Mouse (Mus musculus): Measurements from ENCODE around the gene Igfbpl1.

Igfbpl1 gene

DNA sequence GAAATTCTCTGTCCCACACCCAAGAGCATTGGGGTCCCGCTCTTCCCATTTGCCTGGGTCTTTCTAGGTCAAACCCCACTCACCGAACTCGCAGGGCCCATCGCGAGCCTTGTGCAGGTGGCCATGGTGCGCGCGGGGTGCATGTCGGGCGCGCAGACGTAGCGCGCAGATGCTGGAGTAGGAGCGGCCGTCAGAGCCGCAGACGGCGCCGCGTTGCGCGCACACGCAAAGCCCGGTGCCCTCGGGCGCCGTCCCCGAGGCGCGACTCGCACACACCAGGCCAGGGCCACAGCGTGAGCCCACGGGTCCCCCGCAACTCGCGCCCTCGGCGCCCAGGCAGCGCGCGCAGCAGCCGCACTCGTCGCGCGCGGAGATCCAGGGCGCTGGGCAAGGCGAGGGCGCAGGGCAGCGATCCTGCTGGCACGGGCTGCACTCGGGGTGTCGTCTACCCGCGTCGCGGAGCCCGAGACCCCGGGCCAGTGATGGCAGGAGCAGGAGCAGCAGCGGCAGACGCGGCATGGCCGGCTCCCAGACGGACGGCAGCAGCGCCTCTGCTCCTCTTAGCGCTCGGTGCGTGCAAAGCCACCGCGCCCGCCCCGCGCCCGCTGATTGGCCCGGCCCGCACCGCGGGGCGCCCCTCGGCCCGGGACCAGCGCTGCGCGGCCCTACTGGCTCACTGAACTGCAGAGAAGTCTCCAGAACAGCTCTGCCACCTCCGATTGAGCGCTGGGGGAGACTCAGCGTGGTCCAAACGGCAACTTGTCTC lies at the start of gene Igfbpl1:
Igfbpl1 (minus strand) TSS at position 649 of the 766 bp plus-strand sequence.
- DNase-seq (ENCODE audit: low spot score in 2 of 2): no peak

DNA sequence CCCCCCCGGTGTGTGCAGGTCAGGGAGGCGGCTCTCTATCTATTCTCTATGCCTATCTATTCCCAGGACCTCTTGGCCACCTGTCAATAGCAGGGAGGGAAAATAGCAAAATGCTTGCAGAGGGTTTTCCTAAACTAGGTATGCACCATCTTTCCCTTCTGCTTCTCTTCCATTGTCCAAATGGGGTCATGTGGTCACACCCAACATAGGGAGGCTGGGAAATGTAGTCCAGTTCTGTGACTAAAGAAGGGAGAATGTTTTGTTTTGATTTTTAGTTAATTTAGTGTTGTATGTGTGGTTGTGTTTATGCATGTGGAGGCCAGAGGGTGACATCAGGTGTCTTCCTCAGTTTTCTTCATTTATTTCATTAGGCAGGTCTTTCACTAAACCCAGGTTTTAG lies 45.4 kb upstream of the Igfbpl1 start:
- DNase-seq (ENCODE audit: low spot score in 2 of 2): no peak

DNA sequence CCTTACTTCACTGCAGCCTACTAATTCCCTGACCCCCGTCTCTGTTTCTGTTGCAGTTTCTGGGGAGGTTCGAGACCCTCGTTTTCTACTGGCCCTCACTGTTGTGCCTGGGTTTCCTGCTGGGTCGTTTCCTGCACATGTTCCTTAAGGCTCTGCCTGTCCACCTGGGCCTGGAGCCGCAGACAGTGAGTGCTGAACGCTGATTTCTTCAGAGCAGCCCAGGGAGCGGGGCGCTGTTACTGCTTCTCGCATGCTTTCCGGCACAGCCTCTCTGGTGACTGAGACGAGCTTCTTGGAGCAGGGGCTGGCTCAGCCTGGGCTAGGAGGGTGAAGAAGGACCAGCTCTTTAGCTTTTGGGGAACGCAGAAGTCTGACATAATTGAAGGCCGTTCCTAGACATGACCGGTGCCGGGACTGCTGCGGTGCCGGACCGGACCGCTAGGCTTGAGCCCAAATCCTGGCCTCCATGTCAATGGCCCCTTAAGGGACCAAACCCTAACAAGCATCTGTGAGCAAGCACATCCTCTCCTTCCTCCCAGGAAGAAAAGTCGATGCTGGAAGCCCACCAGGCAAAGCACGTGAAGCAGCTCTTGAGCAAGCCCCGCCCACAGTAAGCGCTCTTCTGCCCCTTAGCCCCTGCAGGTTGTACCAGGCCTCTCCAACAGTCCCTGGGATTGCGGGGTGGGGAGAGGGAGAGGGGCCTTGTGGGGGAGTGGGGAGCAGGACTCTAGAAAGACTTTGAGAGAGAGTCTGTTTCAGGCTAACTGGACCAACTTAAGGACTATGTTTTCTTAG lies 42.5 kb upstream of the Igfbpl1 start:
- no peak for DNase-seq (ENCODE audit: low spot score in 2 of 2)

DNA sequence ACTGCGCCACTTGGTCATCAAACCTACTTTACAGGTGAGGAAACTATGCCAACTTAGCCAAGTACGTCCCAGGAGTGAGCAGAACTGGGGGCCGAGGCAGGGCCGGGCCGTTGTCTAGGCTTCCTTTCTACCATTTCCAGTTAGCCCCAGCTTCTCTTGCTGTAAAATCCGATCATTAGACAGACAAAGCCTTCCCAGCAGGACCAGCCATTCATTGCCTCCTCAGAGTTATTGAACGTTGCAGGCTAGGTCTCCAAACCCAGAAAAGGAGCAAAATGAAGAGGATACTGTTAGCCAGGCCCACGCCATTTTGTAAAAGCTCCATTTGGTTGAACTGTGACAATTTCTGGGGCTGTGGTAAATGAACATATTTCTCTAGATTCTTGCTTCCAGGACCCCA lies 40.7 kb upstream of the Igfbpl1 start:
- DNase-seq (ENCODE audit: low spot score in 2 of 2): no peak

DNA sequence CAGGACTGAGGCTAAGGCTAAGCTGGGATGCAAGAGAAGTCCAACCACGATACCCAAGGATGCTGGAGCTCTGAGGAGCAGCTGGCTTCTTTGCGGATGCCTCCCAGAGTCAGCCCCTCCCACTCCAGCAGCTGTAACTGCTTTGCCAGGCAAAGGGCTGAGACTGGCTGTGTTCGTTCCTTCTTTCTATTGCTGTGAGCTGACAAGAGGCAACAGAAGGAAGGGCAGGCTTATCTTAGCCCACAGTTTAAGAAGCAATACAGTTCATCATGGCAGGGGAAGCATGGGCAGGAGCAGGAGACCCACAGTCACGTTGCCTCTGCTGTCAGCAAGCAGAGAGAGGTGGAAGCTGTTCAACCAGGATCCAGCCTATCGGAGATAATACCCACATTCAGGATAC lies 34.4 kb upstream of the Igfbpl1 start:
- DNase-seq (ENCODE audit: low spot score in 2 of 2): no peak

DNA sequence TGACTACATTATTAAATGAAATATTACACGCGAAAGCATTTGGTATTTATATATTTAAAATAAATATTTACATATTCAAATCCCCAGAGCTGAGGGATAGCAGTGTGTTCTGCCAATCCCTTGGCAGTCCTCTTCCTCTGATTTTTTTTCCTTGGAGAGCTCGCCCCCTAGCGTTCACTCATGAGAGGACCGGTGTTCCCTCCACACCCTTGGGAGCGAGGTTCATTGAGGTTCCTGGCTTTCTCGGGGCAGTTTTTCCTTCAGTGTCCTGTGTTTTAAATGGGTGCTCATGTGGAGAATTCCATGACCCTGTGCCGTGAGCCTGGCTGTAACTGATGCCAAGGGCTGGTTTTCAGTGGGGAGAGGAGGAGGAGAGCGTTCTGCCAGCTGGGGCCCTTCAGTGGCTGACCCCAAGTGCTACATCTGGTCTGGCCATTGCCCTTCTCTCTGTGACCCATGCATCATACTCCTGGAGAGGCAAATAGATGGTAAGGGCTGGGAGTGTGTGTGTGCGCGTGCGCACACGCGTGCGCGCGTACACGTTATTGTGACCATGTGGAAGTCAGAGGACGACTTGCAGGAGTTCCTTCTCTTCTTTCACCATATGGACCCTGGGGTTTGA lies 29.2 kb upstream of the Igfbpl1 start:
- peak; percentile 5 to 35 for DNase-seq (ENCODE audit: low spot score in 2 of 2)

DNA sequence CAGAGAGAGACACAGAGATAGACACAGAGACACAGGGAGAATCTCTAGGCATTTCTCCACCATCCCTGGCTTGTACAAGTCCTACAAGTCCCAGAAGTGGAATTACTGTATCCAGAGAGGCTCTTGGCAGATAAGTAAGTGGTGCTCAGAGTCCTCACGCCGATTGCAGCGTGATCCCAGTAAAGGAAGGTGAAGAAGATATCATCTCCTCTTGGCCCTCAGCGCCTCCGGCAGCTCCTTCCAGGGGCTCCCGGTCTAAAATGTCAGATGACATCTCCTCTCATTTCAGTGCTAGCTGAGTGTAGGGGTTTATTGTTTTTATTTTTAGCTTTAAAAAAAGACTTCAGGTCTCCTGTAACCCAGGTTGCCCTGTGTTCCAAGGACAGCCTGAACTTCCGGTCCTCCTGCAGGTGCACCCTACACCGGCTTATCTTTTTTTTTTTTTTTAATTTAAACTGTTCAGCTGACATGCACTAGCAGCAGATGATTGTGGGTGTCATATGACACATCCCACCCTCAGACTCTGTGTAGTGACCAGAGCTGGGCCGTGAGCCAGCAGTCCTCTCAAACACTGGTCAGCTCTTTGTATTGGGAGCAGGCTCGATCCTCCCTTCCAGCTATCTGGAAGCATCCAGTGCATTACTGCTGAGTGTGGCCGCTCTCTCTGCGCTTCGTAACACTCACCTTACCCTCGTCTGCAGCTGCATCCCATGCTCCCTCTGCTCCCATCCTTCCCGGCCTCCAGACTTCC lies 26.9 kb upstream of the Igfbpl1 start:
- no peak for DNase-seq (ENCODE audit: low spot score in 2 of 2)

DNA sequence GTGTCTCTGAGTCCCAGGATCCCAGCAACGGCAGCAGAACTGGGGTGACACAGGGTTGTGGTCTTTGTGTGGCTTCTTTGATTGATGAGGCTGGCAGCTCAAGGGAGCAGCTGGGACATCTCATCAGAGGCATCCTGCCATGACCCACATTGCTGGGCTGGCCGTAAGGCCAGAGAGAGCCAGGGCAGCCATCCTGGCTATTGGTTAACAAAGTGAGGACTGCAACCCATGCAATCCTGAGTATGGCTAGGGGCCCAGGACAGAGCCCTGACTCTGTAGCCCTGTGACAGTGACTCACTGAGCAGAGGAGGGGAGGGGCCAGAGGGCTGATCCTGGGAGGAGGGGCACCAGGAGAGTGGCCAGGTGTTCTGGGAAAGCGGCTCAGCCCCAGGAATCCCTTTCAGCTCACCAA lies 24.9 kb upstream of the Igfbpl1 start:
- no peak for DNase-seq (ENCODE audit: low spot score in 2 of 2)

DNA sequence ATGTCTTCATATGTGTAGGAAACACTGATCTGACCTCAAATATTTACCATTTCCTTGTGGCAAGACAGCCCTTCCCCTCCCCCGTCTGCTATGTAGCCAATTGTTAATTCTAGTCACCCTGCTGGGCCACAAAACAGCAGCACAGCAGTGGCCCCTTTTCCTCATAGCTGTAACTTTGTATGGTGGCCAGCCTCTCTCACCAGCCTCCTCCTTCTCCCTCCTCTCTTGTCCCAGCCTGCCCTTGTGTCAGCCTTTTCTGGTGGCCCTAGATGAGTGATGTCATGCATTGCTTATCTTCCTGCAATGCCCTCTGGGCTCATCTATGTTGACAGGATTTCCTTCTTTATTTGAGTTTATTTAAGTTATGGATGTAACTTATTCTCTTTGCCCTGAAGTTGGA lies 22.7 kb upstream of the Igfbpl1 start:
- no peak for DNase-seq (ENCODE audit: low spot score in 2 of 2)

DNA sequence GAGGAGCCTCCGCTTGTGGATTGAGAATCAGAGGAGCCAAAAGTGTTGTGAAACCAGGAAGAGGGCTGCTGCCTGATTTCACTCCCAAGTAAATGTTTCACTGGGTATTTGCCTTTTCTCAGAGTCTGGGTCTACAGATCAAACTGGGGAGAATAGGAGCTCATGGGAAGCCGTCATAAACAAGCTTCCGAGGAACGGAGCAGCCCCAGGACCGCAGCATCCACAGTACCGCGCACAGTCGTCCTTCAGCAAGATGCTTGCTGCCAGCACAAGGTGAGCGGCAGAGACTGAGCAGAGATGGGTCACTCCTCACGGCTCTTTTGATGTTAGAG lies 22.1 kb upstream of the Igfbpl1 start:
- DNase-seq (ENCODE audit: low spot score in 2 of 2): no peak

DNA sequence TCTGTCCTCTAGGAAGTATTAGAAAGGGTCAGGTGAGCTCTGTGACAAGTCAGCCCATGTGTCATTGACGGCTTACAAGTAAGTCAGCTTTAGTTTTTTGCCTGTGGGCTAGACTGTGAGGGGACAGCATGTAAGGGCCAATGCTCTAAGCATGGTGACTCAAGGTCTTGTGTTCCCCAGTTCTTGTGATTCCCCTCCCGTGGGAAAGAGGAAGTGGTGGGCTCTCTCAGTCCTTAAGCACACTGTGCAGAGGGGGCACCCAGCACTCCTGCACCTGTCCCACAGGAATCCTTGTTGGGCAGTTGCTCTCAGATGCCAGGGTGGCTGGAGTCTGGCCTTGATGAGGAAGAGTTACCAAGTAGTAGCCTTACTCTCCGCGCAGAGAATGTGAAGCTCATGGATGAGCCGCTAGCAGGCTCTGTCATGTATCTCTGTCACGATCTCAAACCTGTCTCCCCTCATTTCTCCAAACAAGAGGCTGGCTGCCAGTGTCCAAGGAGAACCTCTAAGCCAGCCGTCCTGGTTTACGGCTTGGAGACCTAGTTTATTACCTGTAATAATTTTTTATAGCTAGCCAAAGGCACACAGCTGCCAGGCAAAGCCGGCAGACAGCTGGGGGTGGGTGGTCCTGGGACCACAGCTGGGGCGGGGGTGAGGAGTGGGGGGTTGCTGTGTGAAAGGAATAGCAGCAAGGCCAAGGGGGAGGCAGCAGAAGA lies 21.5 kb upstream of the Igfbpl1 start, which contains the start of gene Stra6l:
Stra6l (plus strand) TSS at position 556 of the 716 bp plus-strand sequence.
- no peak for DNase-seq (ENCODE audit: low spot score in 2 of 2)

DNA sequence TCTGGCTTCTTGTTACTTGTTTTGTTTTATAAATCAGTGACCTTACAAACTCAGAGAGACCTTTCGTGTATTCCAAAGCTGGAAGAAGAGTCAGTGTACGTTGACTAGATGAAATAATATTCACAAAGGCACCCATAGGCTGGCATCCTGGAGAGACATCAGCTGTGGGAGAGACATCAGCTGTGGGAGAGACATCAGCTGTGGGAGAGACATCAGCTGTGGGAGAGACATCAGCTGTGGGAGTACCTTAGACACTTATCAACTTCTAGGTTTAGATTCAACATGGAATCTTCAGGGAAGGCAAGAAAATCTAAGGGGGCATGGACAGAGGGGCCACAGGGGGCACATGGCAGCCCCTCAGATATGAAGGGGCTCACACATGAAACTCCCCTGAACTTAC lies 19.5 kb upstream of the Igfbpl1 start:
- no peak for DNase-seq (ENCODE audit: low spot score in 2 of 2)

DNA sequence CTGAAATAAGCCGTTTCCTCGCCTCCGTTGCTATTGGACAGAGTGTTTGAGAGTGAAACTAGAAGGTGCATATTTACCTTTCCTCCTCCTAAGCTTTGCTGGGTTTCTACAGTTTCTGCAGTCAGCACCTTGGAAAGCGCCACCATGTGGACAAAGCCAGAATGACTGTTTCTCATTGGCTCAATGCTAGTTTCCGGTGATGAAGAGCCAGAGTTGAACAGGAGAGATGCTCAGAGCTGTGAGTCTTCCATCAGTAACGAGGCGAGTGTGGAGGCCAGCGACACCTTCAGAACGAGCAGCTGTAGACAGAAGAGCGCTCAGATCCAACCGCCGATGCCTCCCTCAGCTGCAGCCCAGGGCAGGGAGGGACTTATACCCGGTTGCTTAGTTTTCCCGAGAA lies 17.6 kb upstream of the Igfbpl1 start:
- DNase-seq (ENCODE audit: low spot score in 2 of 2): peak in 1 of 2 experiments; percentile 19

DNA sequence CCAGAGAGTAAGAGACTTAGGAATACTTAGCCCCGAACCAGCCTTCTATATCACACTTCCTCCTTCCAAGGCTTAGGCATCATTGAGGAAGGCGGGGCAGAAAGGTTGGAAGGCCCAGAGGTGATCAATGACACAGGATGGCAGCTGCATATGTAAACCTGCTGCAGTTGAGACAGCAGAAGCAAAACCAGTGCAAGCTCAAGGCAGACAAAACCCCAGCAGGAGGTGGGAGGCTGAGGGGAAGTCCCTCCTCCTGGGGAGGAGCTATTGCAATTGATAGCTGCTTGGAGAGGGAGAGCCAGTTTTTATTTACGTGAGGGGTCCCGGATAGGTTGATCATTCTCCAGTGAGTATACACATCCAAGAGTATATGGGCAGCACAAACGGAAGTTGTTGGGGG lies 6.7 kb upstream of the Igfbpl1 start:
- DNase-seq (ENCODE audit: low spot score in 2 of 2): no peak

DNA sequence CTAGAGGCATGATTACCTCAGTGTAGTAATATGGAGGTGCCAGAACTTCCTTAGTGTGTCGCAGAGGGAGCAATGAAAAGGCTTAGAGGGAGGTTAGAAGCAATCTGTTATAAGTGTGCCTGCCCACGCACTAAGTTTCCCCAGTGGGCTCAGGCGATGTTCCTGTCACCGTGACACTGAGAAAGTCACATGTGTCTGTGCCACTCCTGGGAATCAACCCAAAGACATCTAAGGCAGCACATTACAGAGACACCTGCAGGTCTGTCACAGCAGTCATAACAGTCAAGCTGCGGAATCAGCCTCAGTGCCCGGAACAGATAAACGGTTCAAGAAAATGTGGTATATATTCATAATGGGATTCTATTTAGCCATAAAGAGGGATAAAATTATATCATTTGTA lies 5.3 kb upstream of the Igfbpl1 start:
- DNase-seq (ENCODE audit: low spot score in 2 of 2): no peak

DNA sequence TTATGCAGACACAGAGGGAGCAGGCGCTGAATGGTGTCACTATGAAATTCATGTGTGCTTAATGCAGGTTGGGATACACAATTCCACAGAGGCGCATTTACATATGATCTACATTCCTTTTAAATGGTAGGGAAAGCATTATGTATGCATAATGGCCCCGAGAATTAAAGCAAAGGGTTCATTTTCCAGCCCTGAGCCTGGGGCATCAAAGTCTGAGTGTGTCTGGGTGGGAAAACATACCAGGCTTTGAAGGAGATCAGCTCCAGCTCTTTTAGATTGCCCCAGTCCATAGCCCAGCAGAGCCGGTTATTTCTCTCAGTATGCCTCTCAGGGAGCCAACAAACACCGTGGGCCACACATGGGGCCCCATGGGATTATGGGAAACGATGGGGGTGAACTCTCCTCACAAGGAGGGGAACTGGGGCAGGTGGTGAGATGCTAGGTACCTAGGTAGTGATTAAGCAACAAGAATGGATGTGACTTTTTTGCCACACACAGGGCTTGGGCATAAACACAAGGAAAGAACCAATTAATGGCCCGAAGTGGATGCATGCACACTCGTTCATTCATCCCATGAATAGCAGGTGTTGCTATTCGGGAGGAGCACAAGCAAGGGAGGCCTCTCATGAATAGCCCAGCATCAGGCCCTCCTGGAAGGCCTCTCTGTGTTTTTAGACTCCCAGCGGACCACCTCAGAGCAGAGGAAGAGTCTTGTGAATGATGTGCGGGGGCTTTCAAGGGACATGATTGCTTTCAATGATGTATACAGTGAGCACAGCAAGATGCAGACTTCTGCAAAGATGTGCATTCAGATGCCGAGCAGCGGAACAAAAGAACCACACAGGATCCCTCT lies 3.4 kb upstream of the Igfbpl1 start:
- DNase-seq (ENCODE audit: low spot score in 2 of 2): no peak

DNA sequence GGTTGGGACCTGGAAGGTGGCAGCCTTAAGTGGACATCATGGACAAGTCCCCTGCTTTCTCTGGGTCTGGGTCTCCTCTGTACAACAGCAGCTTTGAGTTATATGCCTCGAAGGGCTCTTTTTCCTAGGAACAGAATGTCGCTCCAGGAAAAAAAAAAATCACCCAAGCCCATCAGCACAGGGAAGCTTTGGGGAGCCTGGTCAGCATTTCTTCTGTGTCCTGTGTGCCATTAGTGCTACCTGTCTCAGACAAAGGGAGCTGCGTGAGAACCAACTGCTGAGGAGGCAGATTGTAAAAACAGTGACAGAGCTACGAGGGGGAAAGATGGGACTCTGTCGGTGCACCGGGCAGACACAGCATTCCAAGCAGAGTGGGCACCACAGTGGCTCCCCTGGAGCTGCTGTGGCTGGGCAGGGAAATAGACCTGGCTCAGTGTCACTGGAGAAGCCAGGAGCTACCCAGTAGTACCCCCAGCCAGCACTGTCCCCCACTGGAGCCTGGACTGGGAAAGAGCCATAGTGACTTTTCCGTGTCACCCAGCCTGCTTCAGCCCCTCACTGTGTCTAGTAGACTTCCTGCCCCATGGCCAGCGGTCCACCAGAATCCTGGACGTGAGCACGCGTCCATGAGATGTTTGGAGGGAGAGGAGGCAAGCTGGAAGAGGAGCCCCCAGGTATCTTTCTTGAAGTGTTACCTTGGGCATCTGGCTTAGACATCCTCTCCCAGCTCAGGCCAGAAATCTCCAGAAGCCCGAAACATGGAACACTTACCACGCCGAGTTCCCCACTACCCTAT lies 1.8 kb downstream of the Igfbpl1 start:
- no peak for DNase-seq (ENCODE audit: low spot score in 2 of 2)

DNA sequence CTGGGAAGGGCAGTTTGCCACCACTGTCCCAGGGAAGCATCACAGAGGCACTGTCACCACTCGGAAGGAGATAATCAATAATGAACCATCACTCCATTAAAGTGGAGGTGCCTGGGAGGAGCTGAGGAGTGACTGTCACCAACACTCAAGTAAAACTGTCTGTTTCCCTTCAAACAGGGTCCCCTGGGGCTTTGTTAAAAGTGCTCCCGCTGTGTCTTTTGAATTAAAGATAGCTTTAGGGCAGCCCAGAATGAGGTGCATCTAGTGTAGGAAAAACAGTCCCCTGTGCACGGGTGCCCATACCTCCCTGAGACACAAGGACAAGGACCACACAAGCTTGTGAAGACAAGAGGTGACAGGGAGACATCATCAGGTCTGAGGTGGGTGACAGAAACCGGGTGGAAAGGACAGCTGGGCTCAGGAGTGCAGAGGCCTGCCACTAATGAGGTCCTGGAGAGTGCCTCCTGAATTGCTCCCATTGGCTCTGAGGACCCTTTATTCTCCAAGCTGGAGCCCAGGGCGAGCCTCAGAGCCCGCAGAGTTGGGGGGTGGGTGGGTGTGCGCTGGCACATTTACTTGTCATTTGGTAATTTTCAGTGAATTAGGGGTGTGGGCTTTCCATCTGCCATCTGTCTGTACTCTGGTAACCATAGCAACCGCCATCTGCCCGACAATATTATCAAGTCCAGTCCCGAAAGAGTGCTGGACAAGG lies 2.5 kb downstream of the Igfbpl1 start:
- DNase-seq (ENCODE audit: low spot score in 2 of 2): no peak

Data from natural killer cell, adult 2 months (primary cell).